Mouse (Mus musculus) limb, embryonic 14.5 days (tissue): ENCODE results near the gene Gse1. TPM values are rescaled to one million over a fixed set of nuclear protein-coding genes. Genes with fewer than 3 reads are reported as not detected.

Source experiments
- ATAC-seq: fragments of 200-750 bp; cut with Nextera tagmentation; 2 replicates; pipeline ENCODE4 v1.8.0; 2017; ENCODE audit warnings: low read depth, moderate number of reproducible peaks, moderate TSS enrichment; ENCODE audit not compliant: low FRiP score
- DNase-seq: peaks from one replicate; pipeline ENCODE4 v3.0.0-alpha.2; 2015; ENCODE audit warnings: low spot score
- H3K27ac ChIP-seq: fragments of 300-500 bp; sonication (generic); replicated peaks from 2 replicates; pipeline ENCODE4 v1.5.1; 2014; ENCODE audit warnings: low read depth, mild to moderate bottlenecking, low read length, moderate library complexity, mixed read lengths
- H3K27me3 ChIP-seq: fragments of 300-500 bp; sonication (generic); 2 replicates; pipeline ENCODE4 v1.6.1; 2014; ENCODE audit warnings: low read length, mixed read lengths; ENCODE audit not compliant: control insufficient read depth, insufficient read depth
- H3K36me3 ChIP-seq: fragments of 300-500 bp; sonication (generic); 2 replicates; pipeline ENCODE4 v1.6.1; 2014; ENCODE audit warnings: mild to moderate bottlenecking, low read length, moderate library complexity, mixed read lengths; ENCODE audit not compliant: control insufficient read depth, insufficient read depth
- H3K4me1 ChIP-seq: fragments of 300-500 bp; sonication (generic); 2 replicates; pipeline ENCODE4 v1.6.1; 2014; ENCODE audit warnings: antibody characterized with exemption, low read length, mixed read lengths; ENCODE audit not compliant: control insufficient read depth, insufficient read depth
- H3K4me2 ChIP-seq: fragments of 300-500 bp; sonication (generic); replicated peaks from 2 replicates; pipeline ENCODE4 v1.6.1; 2014; ENCODE audit warnings: low read depth, mild to moderate bottlenecking, low read length, moderate library complexity; ENCODE audit not compliant: severe bottlenecking
- H3K4me3 ChIP-seq: fragments of 300-500 bp; sonication (generic); replicated peaks from 2 replicates; pipeline ENCODE4 v1.5.1; 2014; ENCODE audit warnings: low read length
- H3K9ac ChIP-seq: fragments of 300-500 bp; sonication (generic); 2 replicates; pipeline ENCODE4 v1.6.1; 2014; ENCODE audit warnings: mild to moderate bottlenecking, low read depth, low read length, moderate library complexity; ENCODE audit not compliant: severe bottlenecking
- H3K9me3 ChIP-seq: fragments of 300-500 bp; sonication (generic); 2 replicates; pipeline ENCODE4 v1.6.1; 2016; ENCODE audit warnings: low read length; ENCODE audit not compliant: control insufficient read depth
- POLR2A ChIP-seq: fragments of 200-500 bp; IDR thresholded peaks from 2 replicates; pipeline ENCODE4 v1.8.0; 2012; ENCODE audit warnings: inconsistent platforms, mild to moderate bottlenecking, moderate library complexity, borderline replicate concordance; ENCODE audit not compliant: insufficient read depth, insufficient read length; ENCODE audit errors: extremely low read depth
- WGBS: fragments of 180-500 bp; shearing (Covaris S2); extraction: QIAGEN DNeasy Blood & Tissue Kit; methylation state at CpG from one replicate; pipeline ENCODE4 v1.1.7; 2014; 5-methylcytosine and 5-hydroxymethylcytosine counted together
- polyA plus RNA-seq, 2 experiments: library from polyadenylated mRNA; depleted of rRNA in 1 of 2; stranded (reverse) in 1 of 2; unstranded in 1 of 2; fragments of >200 nt; fragmentation: Nextera tagmentation in 1 of 2; extraction: Ambion mirVana in 1 of 2; gene quantifications; 2 replicates each; pipeline versions ENCODE4 v1.2.1 to v1.2.3; 2012 to 2014

Gene Gse1
- polyA plus RNA-seq, 2 experiments: 10.3 to 32.6 TPM

- Histone ChIP-seq H3K27me3 (no peaks in the 10 kb centered on the region), H3K4me1 (peaks cover 37% of the 10 kb centered on the region), H3K27ac (peak overlapping the region; percentile 79), H3K4me3 (no peak overlapping the region), H3K9me3 (no peaks in the 10 kb centered on the region), H3K9ac (no peak overlapping the region), H3K36me3 (no peaks in the 10 kb centered on the region), H3K4me2 (no peak overlapping the region)
- no peak for ATAC-seq
- 77% methylated on average over 17 of the region's 17 CpGs for WGBS
- no peak for DNase-seq
- TF ChIP-seq POLR2A: no peak
Observed at GRCm38 (mm10) chr8:120190107-120190809, 38.0 kb upstream of the Gse1 start.

- ATAC-seq (peak; percentile 94), DNase-seq (peak; percentile 85)
- Histone ChIP-seq H3K4me1 (peaks cover 31% of the 10 kb centered on the region), H3K4me2 (peak overlapping the region; percentile 42), H3K27me3 (no peaks in the 10 kb centered on the region), H3K9ac (peak overlapping the region; percentile 18), H3K4me3 (peak overlapping the region; percentile 12; the same call in 1 of the 2 replicates), H3K9me3 (no peaks in the 10 kb centered on the region), H3K27ac (peak overlapping the region; percentile 79), H3K36me3 (no peaks in the 10 kb centered on the region)
- TF ChIP-seq POLR2A: no peak
- WGBS: 11% methylated on average over 18 of the region's 20 CpGs
Observed at GRCm38 (mm10) chr8:120190810-120191413, 37.3 kb upstream of the Gse1 start.

GRCm38 (mm10) chr8:120191633-120192032 lies 36.6 kb upstream of the Gse1 start:
- Histone ChIP-seq H3K27me3 (no peaks in the 10 kb centered on the region), H3K4me3 (no peak overlapping the region), H3K27ac (peak overlapping the region; percentile 79), H3K4me2 (peak overlapping the region; percentile 42), H3K9ac (peak overlapping the region; percentile 18; the same call in 1 of the 2 replicates), H3K4me1 (peaks cover 23% of the 10 kb centered on the region), H3K9me3 (no peaks in the 10 kb centered on the region), H3K36me3 (no peaks in the 10 kb centered on the region)
- ATAC-seq (no peak), DNase-seq (no peak)
- no peak for TF ChIP-seq POLR2A
- 50% methylated on average over 5 of the region's 5 CpGs for WGBS

- DNase-seq: no peak
- no peak for TF ChIP-seq POLR2A
- no peak overlapping the region for H3K9ac ChIP-seq
- no peak overlapping the region for H3K4me2 ChIP-seq
- H3K9me3 ChIP-seq: no peaks in the 10 kb centered on the region
- peaks cover 21% of the 10 kb centered on the region for H3K4me1 ChIP-seq
- peak overlapping the region; percentile 79 for H3K27ac ChIP-seq
- 97% methylated on average over 5 of the region's 5 CpGs for WGBS
- H3K36me3 ChIP-seq: no peaks in the 10 kb centered on the region
- H3K27me3 ChIP-seq: no peaks in the 10 kb centered on the region
- no peak for ATAC-seq
- no peak overlapping the region for H3K4me3 ChIP-seq
Observed at GRCm38 (mm10) chr8:120192118-120192517, 36.1 kb upstream of the Gse1 start.

GRCm38 (mm10) chr8:120201351-120201750 lies 26.9 kb upstream of the Gse1 start:
- DNase-seq (no peak), ATAC-seq (no peak)
- H3K36me3 ChIP-seq: no peaks in the 10 kb centered on the region
- H3K9ac ChIP-seq: no peak overlapping the region
- H3K4me3 ChIP-seq: no peak overlapping the region
- H3K9me3 ChIP-seq: peaks cover 5% of the 10 kb centered on the region
- no peak for TF ChIP-seq POLR2A
- H3K4me1 ChIP-seq: no peaks in the 10 kb centered on the region
- H3K4me2 ChIP-seq: no peak overlapping the region
- H3K27ac ChIP-seq: no peak overlapping the region
- WGBS: 77% methylated on average over 6 of the region's 6 CpGs
- H3K27me3 ChIP-seq: no peaks in the 10 kb centered on the region
